Mouse (Mus musculus) brain, embryonic 14.5 days (tissue): ENCODE results near the gene Arhgap10.

ENCODE experiments used
- CTCF ChIP-seq: fragments of 200-500 bp; IDR thresholded peaks from 2 replicates; pipeline ENCODE4 v1.5.1; 2012; ENCODE audit warnings: inconsistent platforms, mild to moderate bottlenecking, moderate library complexity, borderline replicate concordance; ENCODE audit not compliant: insufficient read depth, insufficient read length; ENCODE audit errors: extremely low read depth
- POLR2A ChIP-seq: fragments of 200-500 bp; IDR thresholded peaks from 2 replicates; pipeline ENCODE4 v1.6.1; 2012; ENCODE audit warnings: mild to moderate bottlenecking, inconsistent platforms, borderline replicate concordance; ENCODE audit not compliant: poor library complexity, insufficient read depth, insufficient read length, severe bottlenecking; ENCODE audit errors: extremely low read depth

- TF ChIP-seq POLR2A (no peak), CTCF (no peak)
These were observed 90.3 kb downstream of the Arhgap10 start for GRCm38 (mm10) chr8:77427438-77427837.
